Mouse (Mus musculus) embryonic facial prominence, embryonic 15.5 days (tissue): Measurements from ENCODE around the gene Dok5. TPM values are rescaled to one million over a fixed set of nuclear protein-coding genes. Genes with fewer than 3 reads are reported as not detected.

Experiments used
- ATAC-seq: fragments of 200-750 bp; cut with Nextera tagmentation; 2 replicates; pipeline ENCODE4 v1.8.0; 2017; ENCODE audit warnings: low read depth, moderate TSS enrichment; ENCODE audit not compliant: insufficient number of reproducible peaks, low FRiP score, low TSS enrichment
- H3K27ac ChIP-seq: fragments of 300-500 bp; sonication (generic); replicated peaks from 2 replicates; pipeline ENCODE4 v1.5.1; 2015; ENCODE audit warnings: mild to moderate bottlenecking, inconsistent platforms
- H3K27me3 ChIP-seq: fragments of 300-500 bp; sonication (generic); 2 replicates; pipeline ENCODE4 v1.6.1; 2015; ENCODE audit warnings: inconsistent platforms
- H3K36me3 ChIP-seq: fragments of 300-500 bp; sonication (generic); 2 replicates; pipeline ENCODE4 v1.6.1; 2015; ENCODE audit warnings: mild to moderate bottlenecking, inconsistent platforms
- H3K4me1 ChIP-seq: fragments of 300-500 bp; sonication (generic); 2 replicates; pipeline ENCODE4 v1.6.1; 2015; ENCODE audit warnings: inconsistent platforms
- H3K4me2 ChIP-seq: fragments of 300-500 bp; sonication (generic); replicated peaks from 2 replicates; pipeline ENCODE4 v1.6.1; 2015; ENCODE audit warnings: mild to moderate bottlenecking, inconsistent platforms
- H3K4me3 ChIP-seq: fragments of 300-500 bp; sonication (generic); replicated peaks from 2 replicates; pipeline ENCODE4 v1.5.1; 2015; ENCODE audit warnings: mild to moderate bottlenecking, inconsistent platforms
- H3K9ac ChIP-seq: fragments of 300-500 bp; sonication (generic); 2 replicates; pipeline ENCODE4 v1.6.1; 2015; ENCODE audit warnings: inconsistent platforms
- H3K9me3 ChIP-seq: fragments of 300-500 bp; sonication (generic); replicated peaks from 2 replicates; pipeline ENCODE4 v1.6.1; 2016; ENCODE audit warnings: inconsistent platforms
- WGBS: fragments of 180-500 bp; shearing (Covaris S2); methylation state at CpG from one replicate; pipeline ENCODE4 v1.1.7; 2015; 5-methylcytosine and 5-hydroxymethylcytosine counted together
- polyA plus RNA-seq: library from polyadenylated mRNA; unstranded; fragments of >200 nt; fragmentation: Nextera tagmentation; extraction: Ambion mirVana; gene quantifications from 2 replicates; pipeline ENCODE4 v1.2.1, GENCODE M21; 2015

Dok5 gene
- polyA plus RNA-seq, 1 experiment from 2014 or later, result 12.3 TPM

- H3K4me2 ChIP-seq, result no peak overlapping the region
- no peak overlapping the region for H3K4me3 ChIP-seq
- peaks cover 4% of the 10 kb centered on the region; the same call in 1 of the 2 replicates for H3K4me1 ChIP-seq
- H3K27me3 ChIP-seq, result no peaks in the 10 kb centered on the region
- WGBS, result 56% methylated on average over 6 of the region's 6 CpGs
- no peaks in the 10 kb centered on the region for H3K36me3 ChIP-seq
- 0 out of 2 replicates have a peak, but pooled peaks cover 5% of the 10 kb centered on the region for H3K9me3 ChIP-seq
- H3K27ac ChIP-seq, result no peak overlapping the region
- no peak for ATAC-seq
- H3K9ac ChIP-seq, result no peak overlapping the region
Observed at GRCm38 (mm10) chr2:170802984-170803383, 71.4 kb downstream of the Dok5 start.

GRCm38 (mm10) chr2:170807555-170808258, 76.1 kb downstream of the Dok5 start:
- Histone ChIP-seq H3K9ac (no peak overlapping the region), H3K9me3 (no peaks in the 10 kb centered on the region), H3K4me3 (no peak overlapping the region), H3K36me3 (no peaks in the 10 kb centered on the region), H3K27ac (no peak overlapping the region), H3K4me2 (no peak overlapping the region), H3K27me3 (no peaks in the 10 kb centered on the region), H3K4me1 (peaks cover 4% of the 10 kb centered on the region; the same call in 1 of the 2 replicates)
- peak; percentile 43 for ATAC-seq
- WGBS, result 43% methylated on average over 12 of the region's 12 CpGs

- 47% methylated on average over 10 of the region's 10 CpGs for WGBS
- no peak overlapping the region for H3K4me3 ChIP-seq
- no peak overlapping the region for H3K27ac ChIP-seq
- no peaks in the 10 kb centered on the region for H3K36me3 ChIP-seq
- no peaks in the 10 kb centered on the region for H3K9me3 ChIP-seq
- no peak for ATAC-seq
- H3K4me1 ChIP-seq, result peaks cover 4% of the 10 kb centered on the region; the same call in 1 of the 2 replicates
- H3K9ac ChIP-seq, result no peak overlapping the region
- no peaks in the 10 kb centered on the region for H3K27me3 ChIP-seq
- no peak overlapping the region for H3K4me2 ChIP-seq
Observed at GRCm38 (mm10) chr2:170808259-170808789, 76.7 kb downstream of the Dok5 start.

- no peak overlapping the region for H3K4me2 ChIP-seq
- no peak overlapping the region for H3K9ac ChIP-seq
- no peaks in the 10 kb centered on the region for H3K9me3 ChIP-seq
- 75% methylated on average over 9 of the region's 9 CpGs for WGBS
- H3K27ac ChIP-seq, result no peak overlapping the region
- ATAC-seq, result no peak
- H3K4me3 ChIP-seq, result no peak overlapping the region
- H3K27me3 ChIP-seq, result no peaks in the 10 kb centered on the region
- peaks cover 4% of the 10 kb centered on the region; the same call in 1 of the 2 replicates for H3K4me1 ChIP-seq
- H3K36me3 ChIP-seq, result no peaks in the 10 kb centered on the region
Observed at GRCm38 (mm10) chr2:170811356-170811755, 79.7 kb downstream of the Dok5 start.

GRCm38 (mm10) chr2:170816302-170816701, 84.7 kb downstream of the Dok5 start:
- Histone ChIP-seq H3K9me3 (no peaks in the 10 kb centered on the region), H3K4me1 (no peaks in the 10 kb centered on the region), H3K27me3 (no peaks in the 10 kb centered on the region), H3K4me2 (no peak overlapping the region), H3K9ac (no peak overlapping the region), H3K36me3 (no peaks in the 10 kb centered on the region), H3K4me3 (no peak overlapping the region), H3K27ac (no peak overlapping the region)
- no peak for ATAC-seq
- WGBS, result 63% methylated on average over 8 of the region's 8 CpGs

- H3K36me3 ChIP-seq, result no peaks in the 10 kb centered on the region
- ATAC-seq, result no peak
- no peaks in the 10 kb centered on the region for H3K27me3 ChIP-seq
- no peak overlapping the region for H3K9ac ChIP-seq
- no peak overlapping the region for H3K4me3 ChIP-seq
- no peak overlapping the region for H3K27ac ChIP-seq
- H3K9me3 ChIP-seq, result no peaks in the 10 kb centered on the region
- no peak overlapping the region for H3K4me2 ChIP-seq
- WGBS, result 67% methylated on average over 4 of the region's 4 CpGs
- no peaks in the 10 kb centered on the region for H3K4me1 ChIP-seq
Observed at GRCm38 (mm10) chr2:170817112-170817703, 85.6 kb downstream of the Dok5 start.

- H3K27ac ChIP-seq, result no peak overlapping the region
- WGBS, result 72% methylated on average over 17 of the region's 17 CpGs
- no peaks in the 10 kb centered on the region for H3K27me3 ChIP-seq
- H3K4me3 ChIP-seq, result no peak overlapping the region
- H3K9me3 ChIP-seq, result no peaks in the 10 kb centered on the region
- no peaks in the 10 kb centered on the region for H3K4me1 ChIP-seq
- no peak for ATAC-seq
- H3K36me3 ChIP-seq, result no peaks in the 10 kb centered on the region
- no peak overlapping the region for H3K4me2 ChIP-seq
- H3K9ac ChIP-seq, result no peak overlapping the region
Observed at GRCm38 (mm10) chr2:170826821-170827441, 95.3 kb downstream of the Dok5 start.

- H3K9ac ChIP-seq, result no peak overlapping the region
- H3K9me3 ChIP-seq, result no peaks in the 10 kb centered on the region
- H3K4me2 ChIP-seq, result no peak overlapping the region
- ATAC-seq, result no peak
- 61% methylated on average over 7 of the region's 7 CpGs for WGBS
- H3K27me3 ChIP-seq, result no peaks in the 10 kb centered on the region
- no peaks in the 10 kb centered on the region for H3K4me1 ChIP-seq
- H3K36me3 ChIP-seq, result no peaks in the 10 kb centered on the region
- no peak overlapping the region for H3K27ac ChIP-seq
- H3K4me3 ChIP-seq, result no peak overlapping the region
Observed at GRCm38 (mm10) chr2:170828757-170829156, 97.2 kb downstream of the Dok5 start.

- ATAC-seq, result no peak
- H3K4me1 ChIP-seq, result no peaks in the 10 kb centered on the region
- no peak overlapping the region for H3K27ac ChIP-seq
- H3K27me3 ChIP-seq, result no peaks in the 10 kb centered on the region
- H3K4me2 ChIP-seq, result no peak overlapping the region
- H3K9me3 ChIP-seq, result no peaks in the 10 kb centered on the region
- H3K9ac ChIP-seq, result no peak overlapping the region
- 70% methylated on average over 6 of the region's 6 CpGs for whole genome bisulfite sequencing
- H3K4me3 ChIP-seq, result no peak overlapping the region
- H3K36me3 ChIP-seq, result no peaks in the 10 kb centered on the region
Observed at GRCm38 (mm10) chr2:170829191-170829611, 97.6 kb downstream of the Dok5 start.

- no peak overlapping the region for H3K4me3 ChIP-seq
- no peak overlapping the region for H3K27ac ChIP-seq
- 92% methylated on average over 14 of the region's 14 CpGs for WGBS
- no peaks in the 10 kb centered on the region for H3K9me3 ChIP-seq
- no peak overlapping the region for H3K4me2 ChIP-seq
- no peak overlapping the region for H3K9ac ChIP-seq
- ATAC-seq, result no peak
- no peaks in the 10 kb centered on the region for H3K4me1 ChIP-seq
- H3K27me3 ChIP-seq, result no peaks in the 10 kb centered on the region
- no peaks in the 10 kb centered on the region for H3K36me3 ChIP-seq
Observed at GRCm38 (mm10) chr2:170829988-170830387, 98.4 kb downstream of the Dok5 start.

- Histone ChIP-seq H3K27ac (no peak overlapping the region), H3K9ac (no peak overlapping the region), H3K4me2 (no peak overlapping the region), H3K36me3 (no peaks in the 10 kb centered on the region), H3K4me3 (no peak overlapping the region), H3K9me3 (no peaks in the 10 kb centered on the region), H3K4me1 (0 out of 2 replicates have a peak, but pooled peaks cover 6% of the 10 kb centered on the region), H3K27me3 (no peaks in the 10 kb centered on the region)
- WGBS, result 70% methylated on average over 10 of the region's 10 CpGs
- ATAC-seq, result no peak
Observed at GRCm38 (mm10) chr2:170836862-170837261, 105.3 kb downstream of the Dok5 start.
